Mouse (Mus musculus) erythroblast, embryonic 14.5 days (primary cell): ENCODE data around the gene Gba.

Experiments used
- GATA1 ChIP-seq: IDR thresholded peaks from 2 replicates; pipeline ENCODE4 v1.6.1; 2012; ENCODE audit warnings: low read length, inconsistent platforms, mixed read lengths
- TAL1 ChIP-seq: IDR thresholded peaks from 3 replicates; pipeline ENCODE4 v1.6.1; 2012; ENCODE audit warnings: low read length, inconsistent platforms, mixed read lengths

- TF ChIP-seq GATA1 (no peak), TAL1 (no peak)
Measured at GRCm38 (mm10) chr3:89158651-89159050, 44.1 kb upstream of the Gba start.
